Mouse (Mus musculus): ENCODE results near the gene Gabrg3. TPM values are rescaled to one million over a fixed set of nuclear protein-coding genes. Genes with fewer than 3 reads are reported as not detected.

Gene Gabrg3
- polyA plus RNA-seq, 1 experiment from 2014 or later = 0.21 TPM

GRCm38 (mm10) chr7:57138072-57138704, 248.8 kb downstream of the Gabrg3 start:
- Histone ChIP-seq H3K4me1 (no peaks in the 10 kb centered on the region), H3K36me3 (no peaks in the 10 kb centered on the region), H3K9me3 (peaks cover 3% of the 10 kb centered on the region), H3K27me3 (ENCODE audit: insufficient read depth, poor library complexity, severe bottlenecking) (no peaks in the 10 kb centered on the region), H3K27ac (no peak overlapping the region), H3K4me3 (no peak overlapping the region)
- WGBS = 85% methylated on average over 4 of the region's 4 CpGs
- no peak for DNase-seq (ENCODE audit: low spot score)

DNA sequence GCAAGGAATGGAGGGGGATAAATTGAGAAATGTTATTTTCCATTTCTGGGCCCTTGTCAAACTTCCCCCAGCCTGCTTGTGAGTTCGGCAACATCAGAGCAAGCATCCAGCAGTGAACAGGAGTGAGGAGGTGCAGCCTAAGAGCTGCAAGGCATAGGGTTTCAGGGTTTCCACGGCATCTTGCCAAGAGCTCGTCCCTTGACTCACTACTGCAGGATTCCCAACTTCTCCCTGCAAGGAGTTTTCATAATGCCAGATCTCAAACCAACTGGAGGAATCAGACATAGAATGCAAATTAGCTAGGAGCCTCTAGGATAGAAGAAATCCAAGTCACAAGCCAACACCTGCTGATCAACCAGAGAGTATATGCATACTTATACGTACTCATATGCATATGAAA, 254.0 kb downstream of the Gabrg3 start:
- DNase-seq (ENCODE audit: low spot score) = no peak
- Histone ChIP-seq H3K4me1 (no peaks in the 10 kb centered on the region), H3K9me3 (no peaks in the 10 kb centered on the region), H3K4me3 (no peak overlapping the region), H3K36me3 (no peaks in the 10 kb centered on the region), H3K27ac (no peak overlapping the region), H3K27me3 (ENCODE audit: insufficient read depth, poor library complexity, severe bottlenecking) (no peaks in the 10 kb centered on the region)
- WGBS = 75% methylated on average over 4 of the region's 4 CpGs

- H3K27ac ChIP-seq = no peak overlapping the region
- no peak overlapping the region for H3K4me3 ChIP-seq
- no peak for DNase-seq (ENCODE audit: low spot score)
- no peaks in the 10 kb centered on the region for H3K4me1 ChIP-seq
- no peaks in the 10 kb centered on the region for H3K27me3 ChIP-seq (ENCODE audit: insufficient read depth, poor library complexity, severe bottlenecking)
- no peaks in the 10 kb centered on the region for H3K9me3 ChIP-seq
- WGBS = 72% methylated on average over 2 of the region's 2 CpGs
- H3K36me3 ChIP-seq = no peaks in the 10 kb centered on the region
Observed at GRCm38 (mm10) chr7:57132471-57132870, 254.5 kb downstream of the Gabrg3 start.

GRCm38 (mm10) chr7:57100065-57100464, 286.9 kb downstream of the Gabrg3 start:
- Histone ChIP-seq H3K4me1 (no peaks in the 10 kb centered on the region), H3K36me3 (no peaks in the 10 kb centered on the region), H3K27me3 (ENCODE audit: insufficient read depth, poor library complexity, severe bottlenecking) (no peaks in the 10 kb centered on the region), H3K9me3 (no peaks in the 10 kb centered on the region), H3K4me3 (no peak overlapping the region), H3K27ac (no peak overlapping the region)
- no peak for DNase-seq (ENCODE audit: low spot score)
- WGBS = 77% methylated on average over 3 of the region's 3 CpGs

- Histone ChIP-seq H3K4me3 (no peak overlapping the region), H3K4me1 (no peaks in the 10 kb centered on the region), H3K27me3 (ENCODE audit: insufficient read depth, poor library complexity, severe bottlenecking) (no peaks in the 10 kb centered on the region), H3K27ac (no peak overlapping the region), H3K36me3 (no peaks in the 10 kb centered on the region), H3K9me3 (0 out of 2 replicates have a peak, but pooled peaks cover 3% of the 10 kb centered on the region)
- no peak for DNase-seq (ENCODE audit: low spot score)
- WGBS = 70% methylated on average over 3 of the region's 3 CpGs
Observed at GRCm38 (mm10) chr7:57082071-57082470, 304.9 kb downstream of the Gabrg3 start.

DNA sequence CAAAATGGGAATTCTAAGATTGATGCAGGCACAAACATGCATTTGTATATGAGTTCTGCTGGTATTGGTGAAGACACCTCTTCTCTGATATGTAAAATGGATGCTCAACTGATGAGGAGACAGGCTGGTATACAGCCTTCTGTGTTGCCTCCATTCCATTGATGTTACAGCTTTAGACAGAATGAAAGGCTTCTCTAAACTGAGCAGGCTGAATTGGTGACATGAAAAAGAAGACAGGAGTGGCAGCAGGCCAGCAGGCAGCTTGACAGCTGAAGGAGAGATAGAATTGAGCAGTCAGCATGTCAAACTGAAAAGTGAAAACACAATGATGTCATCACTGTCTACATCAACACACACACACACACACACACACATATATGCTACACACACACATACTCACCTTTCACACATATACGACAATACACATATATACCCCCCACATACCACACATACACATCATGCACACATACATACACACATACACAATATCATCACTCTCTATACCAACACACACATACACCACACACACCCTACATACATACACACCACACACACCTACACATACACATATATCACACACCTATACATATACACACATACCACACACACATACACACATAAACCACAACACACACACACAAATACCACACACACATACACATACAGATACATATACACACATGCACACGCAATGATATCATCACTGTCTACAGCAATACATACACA, 315.4 kb downstream of the Gabrg3 start:
- H3K27ac ChIP-seq = no peak overlapping the region
- no peaks in the 10 kb centered on the region for H3K9me3 ChIP-seq
- no peaks in the 10 kb centered on the region for H3K27me3 ChIP-seq (ENCODE audit: insufficient read depth, poor library complexity, severe bottlenecking)
- no peak for DNase-seq (ENCODE audit: low spot score)
- 77% methylated on average over 2 of the region's 2 CpGs for WGBS
- no peaks in the 10 kb centered on the region for H3K4me1 ChIP-seq
- H3K4me3 ChIP-seq = no peak overlapping the region
- H3K36me3 ChIP-seq = no peaks in the 10 kb centered on the region

DNA sequence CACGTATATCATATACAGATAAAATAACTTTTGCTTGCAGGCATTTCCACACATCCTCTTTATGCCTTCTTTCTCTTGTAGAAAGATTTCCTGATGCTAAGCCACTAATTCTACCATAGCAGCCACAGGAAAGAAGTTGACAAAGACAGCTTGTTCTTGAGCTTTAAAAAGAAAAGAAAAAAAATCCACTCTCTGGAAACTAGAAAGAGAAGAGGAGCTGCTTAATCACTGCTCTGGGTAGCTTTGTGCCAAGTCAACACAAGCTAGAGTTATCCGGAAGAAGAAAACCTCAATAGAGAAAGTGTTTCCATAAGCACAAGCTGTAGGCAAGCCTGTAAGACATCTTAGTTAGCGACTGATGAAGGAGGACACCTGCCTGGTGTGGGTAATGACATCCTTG, 321.6 kb downstream of the Gabrg3 start:
- WGBS = 80% methylated on average over 3 of the region's 3 CpGs
- H3K9me3 ChIP-seq = no peaks in the 10 kb centered on the region
- no peak for DNase-seq (ENCODE audit: low spot score)

GRCm38 (mm10) chr7:57050906-57051635, 335.9 kb downstream of the Gabrg3 start:
- H3K36me3 ChIP-seq = no peaks in the 10 kb centered on the region
- no peak for DNase-seq (ENCODE audit: low spot score)
- 76% methylated on average over 1 of the region's 1 CpGs for WGBS
- H3K4me1 ChIP-seq = no peaks in the 10 kb centered on the region
- no peaks in the 10 kb centered on the region for H3K9me3 ChIP-seq
- H3K4me3 ChIP-seq = no peak overlapping the region
- no peak overlapping the region for H3K27ac ChIP-seq
- no peaks in the 10 kb centered on the region for H3K27me3 ChIP-seq (ENCODE audit: insufficient read depth, poor library complexity, severe bottlenecking)

More for the DNA sequence above, 321.6 kb downstream of the Gabrg3 start:
- no peaks in the 10 kb centered on the region for H3K4me1 ChIP-seq
- H3K36me3 ChIP-seq = no peaks in the 10 kb centered on the region
- no peak overlapping the region for H3K27ac ChIP-seq
- H3K4me3 ChIP-seq = no peak overlapping the region
- H3K27me3 ChIP-seq (ENCODE audit: insufficient read depth, poor library complexity, severe bottlenecking) = no peaks in the 10 kb centered on the region

DNA sequence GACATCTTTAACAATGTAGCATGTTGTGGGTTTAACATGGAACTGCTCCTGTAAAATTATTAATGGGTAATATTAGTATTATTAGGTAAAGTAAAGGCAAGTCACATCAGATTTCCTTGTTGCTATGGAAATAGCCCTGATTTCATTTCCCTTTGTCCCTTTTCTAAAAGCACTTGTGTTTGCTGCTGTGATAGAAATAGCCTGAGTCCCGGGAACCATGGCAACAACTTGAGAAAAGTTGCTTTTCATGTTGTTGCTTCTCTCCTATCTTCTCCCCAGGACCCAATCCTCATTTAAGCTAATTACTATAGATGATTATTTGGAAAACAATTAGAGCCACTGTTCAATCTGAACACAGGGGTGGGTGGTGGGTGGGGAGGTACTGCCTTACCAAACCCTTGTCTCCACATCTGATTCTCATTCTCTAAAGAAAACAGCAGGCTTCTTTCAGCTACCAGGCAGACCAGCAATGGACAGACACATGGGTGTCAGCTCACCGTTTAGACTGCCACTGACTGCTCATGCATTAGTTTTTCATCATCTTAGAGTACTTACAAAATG, 349.0 kb downstream of the Gabrg3 start:
- 67% methylated on average over 2 of the region's 2 CpGs for WGBS
- Histone ChIP-seq H3K4me3 (no peak overlapping the region), H3K4me1 (no peaks in the 10 kb centered on the region), H3K36me3 (no peaks in the 10 kb centered on the region), H3K9me3 (no peaks in the 10 kb centered on the region), H3K27me3 (ENCODE audit: insufficient read depth, poor library complexity, severe bottlenecking) (no peaks in the 10 kb centered on the region), H3K27ac (no peak overlapping the region)
- no peak for DNase-seq (ENCODE audit: low spot score)

DNA sequence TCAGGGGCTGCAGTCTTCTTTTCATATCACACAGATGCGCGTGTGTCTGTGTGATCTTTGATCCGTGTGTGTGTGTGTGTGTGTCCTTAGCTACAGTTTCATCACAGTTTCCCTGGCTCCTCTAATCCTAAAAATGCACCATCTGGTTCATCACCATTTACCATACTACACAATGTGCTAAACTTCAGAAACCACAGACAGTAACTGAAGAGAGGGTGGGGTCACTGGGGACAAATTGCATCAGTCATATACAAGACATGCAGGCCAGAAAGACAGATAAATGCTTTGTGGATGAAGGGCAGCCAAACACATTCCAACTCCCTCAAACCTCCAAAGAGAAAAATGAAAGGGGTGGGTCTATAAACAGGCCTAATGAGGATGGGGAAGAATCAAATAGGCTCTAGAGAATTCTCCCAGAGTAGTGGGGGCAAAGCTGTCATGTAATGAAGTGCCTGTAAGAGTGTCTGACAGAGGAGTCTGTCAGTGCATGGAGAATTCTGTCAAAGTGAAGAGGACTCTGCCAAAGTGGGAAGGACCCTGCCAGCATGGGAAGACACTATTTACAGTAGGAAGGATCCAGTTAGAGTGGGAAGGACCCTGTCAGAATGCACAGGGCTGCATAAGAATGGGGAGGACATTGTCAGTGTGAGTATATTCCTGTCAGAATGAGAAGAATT, 386.3 kb downstream of the Gabrg3 start:
- DNase-seq (ENCODE audit: low spot score) = no peak

GRCm38 (mm10) chr7:56997713-56998624, 389.0 kb downstream of the Gabrg3 start:
- WGBS = 85% methylated on average over 2 of the region's 2 CpGs
- H3K9me3 ChIP-seq = no peaks in the 10 kb centered on the region

More for the DNA sequence above, 386.3 kb downstream of the Gabrg3 start:
- H3K4me3 ChIP-seq = no peak overlapping the region
- no peaks in the 10 kb centered on the region for H3K27me3 ChIP-seq (ENCODE audit: insufficient read depth, poor library complexity, severe bottlenecking)
- H3K36me3 ChIP-seq = no peaks in the 10 kb centered on the region
- no peaks in the 10 kb centered on the region for H3K4me1 ChIP-seq
- no peaks in the 10 kb centered on the region for H3K9me3 ChIP-seq
- 92% methylated on average over 3 of the region's 3 CpGs for WGBS
- no peak overlapping the region for H3K27ac ChIP-seq

DNA sequence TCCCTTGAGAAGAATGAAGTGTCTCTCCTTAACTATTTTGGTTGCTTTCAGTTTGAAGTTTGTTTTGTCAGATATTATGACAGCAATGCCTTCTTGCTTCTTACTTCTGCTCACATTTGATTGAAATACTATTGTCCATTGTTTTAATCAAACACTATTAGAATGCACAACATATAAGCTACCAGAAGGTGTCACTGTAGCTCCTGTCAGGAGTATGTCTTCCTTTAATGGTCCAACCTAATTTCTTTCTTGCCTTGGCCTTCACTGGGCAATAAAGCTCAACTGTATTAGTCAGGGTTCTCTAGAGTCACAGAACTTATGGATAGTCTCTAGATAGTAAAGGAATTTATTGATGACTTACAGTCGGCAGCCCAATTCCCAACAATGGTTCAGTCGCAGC, 440.6 kb downstream of the Gabrg3 start:
- no peak for DNase-seq (ENCODE audit: low spot score)
- no peak overlapping the region for H3K4me3 ChIP-seq
- H3K36me3 ChIP-seq = no peaks in the 10 kb centered on the region
- WGBS = 87% methylated on average over 2 of the region's 2 CpGs
- no peaks in the 10 kb centered on the region for H3K27me3 ChIP-seq (ENCODE audit: insufficient read depth, poor library complexity, severe bottlenecking)
- H3K27ac ChIP-seq = no peak overlapping the region
- no peaks in the 10 kb centered on the region for H3K4me1 ChIP-seq
- no peaks in the 10 kb centered on the region for H3K9me3 ChIP-seq

More at GRCm38 (mm10) chr7:56997713-56998624, 389.0 kb downstream of the Gabrg3 start:
- no peaks in the 10 kb centered on the region for H3K27me3 ChIP-seq (ENCODE audit: insufficient read depth, poor library complexity, severe bottlenecking)
- H3K27ac ChIP-seq = no peak overlapping the region
- H3K4me1 ChIP-seq = no peaks in the 10 kb centered on the region
- no peaks in the 10 kb centered on the region for H3K36me3 ChIP-seq
- no peak for DNase-seq (ENCODE audit: low spot score)
- no peak overlapping the region for H3K4me3 ChIP-seq
